Mouse (Mus musculus): ENCODE data around the gene Sfswap. TPM values are rescaled to one million over a fixed set of nuclear protein-coding genes. Genes with fewer than 3 reads are reported as not detected.
A peak's percentile ranks its signal among the peaks of the same experiment; 100 is the strongest.
"Not testable (repeated sequence)": the region's sequence is repeated elsewhere in the genome, so short reads cannot be mapped to it uniquely, and the experiment has no call there.

Gene Sfswap
- 42.3 and 60.8 TPM in 2 replicates for total RNA-seq (2015)
- total RNA-seq (2017), result 57.1 and 66.2 TPM in 2 replicates

- ATAC-seq (replicated peaks; ENCODE audit: poor library complexity), result peak; percentile 82
These were observed at the start of gene Sfswap for GRCm38 (mm10) chr5:129500722-129501634. Sfswap (plus strand) TSS chr5:129501221.

GRCm38 (mm10) chr5:129452561-129452960 lies 48.5 kb upstream of the Sfswap start:
- no peak for ATAC-seq (replicated peaks; ENCODE audit: poor library complexity)

GRCm38 (mm10) chr5:129454802-129455528 lies 46.1 kb upstream of the Sfswap start:
- ATAC-seq (replicated peaks; ENCODE audit: poor library complexity), result peak; percentile 81

GRCm38 (mm10) chr5:129455529-129455896 lies 45.5 kb upstream of the Sfswap start:
- ATAC-seq (replicated peaks; ENCODE audit: poor library complexity), result no peak; the same call in 1 of the 2 replicates

- ATAC-seq (replicated peaks; ENCODE audit: poor library complexity), result 0 out of 2 replicates have a peak, but pooled peaks have one; percentile 10
These were observed 44.4 kb upstream of the Sfswap start for GRCm38 (mm10) chr5:129456579-129457140.

- no peak for ATAC-seq (replicated peaks; ENCODE audit: poor library complexity)
These were observed 42.9 kb upstream of the Sfswap start for GRCm38 (mm10) chr5:129458109-129458508.

- ATAC-seq (replicated peaks; ENCODE audit: poor library complexity), result no peak
These were observed 42.5 kb upstream of the Sfswap start for GRCm38 (mm10) chr5:129458541-129458940.

- ATAC-seq (replicated peaks; ENCODE audit: poor library complexity), result no peak
These were observed 40.1 kb upstream of the Sfswap start for GRCm38 (mm10) chr5:129460798-129461476.

- ATAC-seq (replicated peaks; ENCODE audit: poor library complexity), result not testable (repeated sequence)
These were observed 37.4 kb upstream of the Sfswap start for GRCm38 (mm10) chr5:129463648-129464047.

- no peak for ATAC-seq (replicated peaks; ENCODE audit: poor library complexity)
These were observed 35.2 kb upstream of the Sfswap start for GRCm38 (mm10) chr5:129465788-129466187.

GRCm38 (mm10) chr5:129475532-129476045 lies 25.4 kb upstream of the Sfswap start:
- no peak for ATAC-seq (replicated peaks; ENCODE audit: poor library complexity)

- no peak for ATAC-seq (replicated peaks; ENCODE audit: poor library complexity)
These were observed 11.1 kb upstream of the Sfswap start for GRCm38 (mm10) chr5:129489879-129490278.

GRCm38 (mm10) chr5:129501671-129502070 lies 650 bp downstream of the Sfswap start:
- ATAC-seq (replicated peaks; ENCODE audit: poor library complexity), result peak; percentile 33

GRCm38 (mm10) chr5:129506886-129507285 lies 5.9 kb downstream of the Sfswap start:
- ATAC-seq (replicated peaks; ENCODE audit: poor library complexity), result no peak

GRCm38 (mm10) chr5:129518180-129518579 lies 17.2 kb downstream of the Sfswap start:
- ATAC-seq (replicated peaks; ENCODE audit: poor library complexity), result peak; percentile 62

- ATAC-seq (replicated peaks; ENCODE audit: poor library complexity), result no peak
These were observed 17.8 kb downstream of the Sfswap start for GRCm38 (mm10) chr5:129518786-129519185.

- no peak for ATAC-seq (replicated peaks; ENCODE audit: poor library complexity)
These were observed 18.6 kb downstream of the Sfswap start for GRCm38 (mm10) chr5:129519591-129519990.

- no peak for ATAC-seq (replicated peaks; ENCODE audit: poor library complexity)
These were observed 20.5 kb downstream of the Sfswap start for GRCm38 (mm10) chr5:129521501-129521900.

GRCm38 (mm10) chr5:129521913-129522312 lies 20.9 kb downstream of the Sfswap start:
- peak; percentile 38; the same call in 1 of the 2 replicates for ATAC-seq (replicated peaks; ENCODE audit: poor library complexity)

- ATAC-seq (replicated peaks; ENCODE audit: poor library complexity), result no peak
These were observed 22.1 kb downstream of the Sfswap start for GRCm38 (mm10) chr5:129523166-129523565.

GRCm38 (mm10) chr5:129524751-129525150 lies 23.7 kb downstream of the Sfswap start:
- ATAC-seq (replicated peaks; ENCODE audit: poor library complexity), result peak; percentile 63

Data from megakaryocyte progenitor cell, adult 5-6 weeks (primary cell).